Mouse (Mus musculus) heart, embryonic 10.5 days (tissue): Measurements from ENCODE around the gene Zfp689. TPM values are rescaled to one million over a fixed set of nuclear protein-coding genes. Genes with fewer than 3 reads are reported as not detected.
"Not testable (repeated sequence)": the region's sequence is repeated elsewhere in the genome, so short reads cannot be mapped to it uniquely, and the experiment has no call there.

ENCODE experiments used
- DNase-seq: peaks from one replicate; pipeline ENCODE4 v3.0.0-alpha.2; 2017; ENCODE audit warnings: low spot score
- H3K27ac ChIP-seq: fragments of 300-500 bp; sonication (generic); 2 replicates; pipeline ENCODE4 v1.5.1; 2016; ENCODE audit warnings: mild to moderate bottlenecking
- H3K27me3 ChIP-seq: fragments of 300-500 bp; sonication (generic); 2 replicates; pipeline ENCODE4 v1.6.1; 2016; ENCODE audit warnings: mild to moderate bottlenecking; ENCODE audit not compliant: poor library complexity, insufficient read depth, severe bottlenecking
- H3K36me3 ChIP-seq: fragments of 300-500 bp; sonication (generic); 2 replicates; pipeline ENCODE4 v1.6.1; 2016; ENCODE audit warnings: mild to moderate bottlenecking, moderate library complexity
- H3K4me1 ChIP-seq: fragments of 300-500 bp; sonication (generic); 2 replicates; pipeline ENCODE4 v1.6.1; 2016; ENCODE audit warnings: mild to moderate bottlenecking
- H3K4me3 ChIP-seq: fragments of 300-500 bp; sonication (generic); 2 replicates; pipeline ENCODE4 v1.5.1; 2016; ENCODE audit warnings: mild to moderate bottlenecking, moderate library complexity
- H3K9me3 ChIP-seq: fragments of 300-500 bp; sonication (generic); 2 replicates; pipeline ENCODE4 v1.6.1; 2016; ENCODE audit warnings: mild to moderate bottlenecking, moderate library complexity
- WGBS: fragments of 180-500 bp; shearing (Covaris S2); methylation state at CpG from one replicate; pipeline ENCODE4 v1.1.7; 2016; 5-methylcytosine and 5-hydroxymethylcytosine counted together
- polyA plus RNA-seq: library from polyadenylated mRNA; unstranded; fragments of >200 nt; fragmentation: Nextera tagmentation; extraction: Ambion mirVana; gene quantifications from 2 replicates; pipeline ENCODE4 v1.2.1, GENCODE M21; 2016

The Zfp689 gene
- polyA plus RNA-seq, 1 experiment from 2014 or later, result 7.0 TPM

DNA sequence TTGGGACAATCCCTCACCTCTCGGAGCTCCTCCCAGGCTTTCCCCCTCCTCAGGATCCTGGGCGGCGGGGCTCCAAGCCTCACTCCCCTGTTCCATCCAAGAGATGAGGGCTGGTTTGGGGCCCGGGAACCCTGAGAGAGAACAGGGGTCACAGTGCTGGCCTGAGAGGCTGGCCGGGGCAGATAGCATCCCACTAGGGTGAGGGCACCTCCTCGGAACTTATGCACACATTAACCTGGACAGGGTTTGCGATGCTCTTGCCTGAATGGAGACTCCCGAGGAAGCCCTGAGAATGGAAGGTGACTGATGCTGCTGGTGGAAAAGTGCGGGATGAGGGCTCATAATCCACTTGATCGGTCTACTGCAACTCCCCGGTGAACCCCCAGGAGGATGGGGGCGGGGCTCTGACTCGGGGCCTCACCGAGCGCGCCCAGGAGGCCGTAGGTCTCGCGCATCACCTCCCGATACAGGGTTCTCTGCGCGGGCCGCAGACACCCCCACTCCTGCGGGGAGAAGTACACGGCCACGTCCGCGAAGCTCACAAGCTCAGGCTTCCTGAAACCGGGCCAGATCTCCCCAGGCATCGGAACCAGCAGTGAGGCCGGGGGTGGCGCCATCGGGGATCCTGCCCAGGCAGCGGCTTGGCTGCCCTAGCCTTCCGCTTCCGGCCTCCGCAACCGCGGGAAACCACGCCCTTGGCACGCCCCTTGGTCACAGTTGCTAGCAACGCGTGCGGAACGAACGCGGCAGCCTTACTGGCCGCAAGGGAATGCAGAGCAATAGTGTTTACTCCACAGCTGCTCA is 27.4 kb downstream of the Zfp689 start, which contains the start of gene Zfp688:
TSS of gene Zfp688 (minus strand) at position 681 of the 804 bp plus-strand sequence.
- Histone ChIP-seq H3K4me3 (peak within 1 kb of the TSS; percentile 90), H3K4me1 (peaks cover 16% of the 10 kb centered on the region), H3K9me3 (no peaks in the 10 kb centered on the region), H3K27me3 (peaks cover 19% of the 10 kb centered on the region), H3K36me3 (peaks cover 27% of the 10 kb centered on the region), H3K27ac (peak within 1 kb of the TSS; percentile 91)
- under 1% methylated on average over 48 of the region's 48 CpGs for WGBS
- DNase-seq, result peak; percentile 97

- Histone ChIP-seq H3K4me3 (no peak overlapping the region), H3K27ac (no peak overlapping the region)
- 61% methylated on average over 2 of the region's 2 CpGs for WGBS
These were observed 37.5 kb downstream of the Zfp689 start for GRCm38 (mm10) chr7:127411418-127411817.

DNA sequence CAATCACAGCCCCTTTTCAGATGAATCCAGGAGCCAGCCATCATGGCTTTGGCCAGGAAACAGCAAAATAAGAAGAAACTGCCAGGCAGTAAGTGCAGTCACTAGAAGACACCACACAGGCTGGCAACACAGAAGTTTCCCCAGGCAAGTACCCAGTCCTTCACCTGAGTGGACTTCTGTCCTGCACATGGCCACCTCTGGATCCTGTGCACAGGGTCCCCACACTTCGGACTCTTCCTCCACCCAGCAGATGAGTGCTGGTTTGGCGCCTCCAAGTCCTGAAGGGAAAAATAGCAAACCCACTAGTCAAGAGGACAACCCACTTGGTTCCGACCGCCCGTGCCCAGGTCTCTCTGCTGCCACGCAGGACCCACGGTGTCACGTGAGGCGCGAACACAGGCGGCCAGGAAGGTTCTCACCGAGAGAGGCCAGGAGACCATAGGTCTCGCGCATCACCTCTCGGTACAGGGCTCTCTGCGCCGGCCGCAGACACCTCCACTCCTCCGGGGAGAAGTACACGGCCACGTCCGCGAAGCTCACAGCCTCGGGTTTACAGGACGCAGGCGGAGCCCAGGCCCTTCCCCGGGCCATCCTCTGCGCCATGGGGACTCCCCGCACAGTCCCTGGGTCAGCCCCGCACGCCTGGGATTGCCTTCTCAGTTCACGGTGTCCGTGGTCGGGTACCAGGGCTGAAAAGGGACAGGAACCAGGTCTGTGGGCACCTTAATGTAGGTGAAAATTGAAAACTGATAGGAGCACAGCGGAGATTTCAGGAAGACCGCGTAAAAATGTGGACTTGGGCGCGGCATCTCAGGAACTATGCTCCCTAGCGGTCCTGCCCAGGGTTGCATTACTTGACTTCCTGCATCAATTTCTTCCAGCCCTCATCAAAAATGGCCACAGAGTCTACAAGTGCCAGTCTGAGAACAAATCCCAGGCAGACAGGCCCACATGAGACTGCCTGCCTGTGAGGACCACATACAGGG is 42.7 kb downstream of the Zfp689 start, which contains the start of gene Zfp764:
TSS of gene Zfp764 (minus strand) at position 821 of the 986 bp plus-strand sequence.
- not testable (repeated sequence) for H3K4me1 ChIP-seq, H3K27me3 ChIP-seq, H3K9me3 ChIP-seq
- peak; percentile 90 for DNase-seq
- WGBS, result 5% methylated on average over 40 of the region's 40 CpGs
- Histone ChIP-seq H3K36me3 (peaks cover 10% of the 10 kb centered on the region), H3K27ac (peak within 1 kb of the TSS; percentile 89), H3K4me3 (peak within 1 kb of the TSS; percentile 71)

More at GRCm38 (mm10) chr7:127411418-127411817, 37.5 kb downstream of the Zfp689 start:
- Histone ChIP-seq H3K27me3 (no peaks in the 10 kb centered on the region), H3K36me3 (no peaks in the 10 kb centered on the region), H3K9me3 (no peaks in the 10 kb centered on the region), H3K4me1 (peaks cover 2% of the 10 kb centered on the region)
- DNase-seq, result no peak

- DNase-seq, H3K27me3 ChIP-seq, H3K27ac ChIP-seq, H3K9me3 ChIP-seq, H3K4me1 ChIP-seq, H3K4me3 ChIP-seq: not testable (repeated sequence)
- H3K36me3 ChIP-seq, result peaks cover 10% of the 10 kb centered on the region
- WGBS, result 84% methylated on average over 6 of the region's 6 CpGs
These were observed 44.9 kb downstream of the Zfp689 start for GRCm38 (mm10) chr7:127404101-127404500.

DNA sequence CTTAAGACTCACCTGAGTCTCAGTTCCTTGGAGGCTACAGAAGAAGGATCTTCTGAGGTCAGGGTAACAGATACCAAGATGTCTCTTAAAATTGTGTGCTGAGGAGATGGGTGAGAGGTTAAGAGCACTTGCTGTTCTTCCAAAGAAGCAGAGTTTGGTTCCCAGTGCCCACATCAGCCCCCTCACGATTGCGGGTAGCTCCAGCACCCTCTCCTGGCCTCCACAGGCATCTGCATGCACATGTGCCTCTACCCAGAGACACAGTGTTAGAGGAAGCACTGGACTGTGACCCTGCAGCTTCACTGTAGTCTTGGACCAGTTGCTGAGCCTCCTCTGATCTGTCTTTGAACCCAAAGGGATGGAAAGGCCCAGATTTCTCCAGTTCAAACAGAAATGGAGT is 46.0 kb downstream of the Zfp689 start:
- Histone ChIP-seq H3K4me1 (peaks cover 6% of the 10 kb centered on the region), H3K27ac (no peak overlapping the region), H3K27me3 (no peaks in the 10 kb centered on the region), H3K36me3 (peaks cover 10% of the 10 kb centered on the region), H3K4me3 (no peak overlapping the region), H3K9me3 (no peaks in the 10 kb centered on the region)
- 25% methylated on average over 2 of the region's 2 CpGs for WGBS
- DNase-seq, result no peak

GRCm38 (mm10) chr7:127400355-127400754 is 48.6 kb downstream of the Zfp689 start:
- no peak overlapping the region for H3K4me3 ChIP-seq
- 60% methylated on average over 3 of the region's 3 CpGs for WGBS
- no peaks in the 10 kb centered on the region for H3K4me1 ChIP-seq
- H3K27me3 ChIP-seq, result no peaks in the 10 kb centered on the region
- no peak for DNase-seq
- no peak overlapping the region for H3K27ac ChIP-seq
- peaks cover 10% of the 10 kb centered on the region for H3K36me3 ChIP-seq
- no peaks in the 10 kb centered on the region for H3K9me3 ChIP-seq

DNA sequence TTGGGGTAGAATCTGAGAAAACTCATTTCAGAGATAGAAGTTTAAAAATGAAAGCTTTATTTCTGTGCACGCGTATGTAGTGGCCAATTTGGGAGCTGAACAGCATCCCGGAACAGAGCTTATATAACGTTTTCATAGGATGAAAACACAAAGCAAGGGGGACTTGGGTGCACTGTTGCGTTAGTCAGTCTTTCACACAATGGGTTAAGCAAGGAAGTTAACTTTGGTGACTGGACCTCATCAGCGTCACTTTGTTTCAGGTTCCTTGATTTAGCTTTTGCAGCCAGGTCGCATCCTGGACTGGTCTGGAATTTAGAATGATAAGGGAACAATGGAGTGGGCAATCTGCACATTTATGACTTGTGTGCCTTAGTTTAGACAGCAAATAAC is 55.0 kb downstream of the Zfp689 start:
- Histone ChIP-seq H3K36me3 (peaks cover 18% of the 10 kb centered on the region), H3K9me3 (no peaks in the 10 kb centered on the region), H3K4me1 (peaks cover 20% of the 10 kb centered on the region), H3K27ac (peak overlapping the region; percentile 94), H3K4me3 (peak overlapping the region; percentile 80), H3K27me3 (no peaks in the 10 kb centered on the region)
- 14% methylated on average over 7 of the region's 7 CpGs for WGBS
- DNase-seq, result no peak

DNA sequence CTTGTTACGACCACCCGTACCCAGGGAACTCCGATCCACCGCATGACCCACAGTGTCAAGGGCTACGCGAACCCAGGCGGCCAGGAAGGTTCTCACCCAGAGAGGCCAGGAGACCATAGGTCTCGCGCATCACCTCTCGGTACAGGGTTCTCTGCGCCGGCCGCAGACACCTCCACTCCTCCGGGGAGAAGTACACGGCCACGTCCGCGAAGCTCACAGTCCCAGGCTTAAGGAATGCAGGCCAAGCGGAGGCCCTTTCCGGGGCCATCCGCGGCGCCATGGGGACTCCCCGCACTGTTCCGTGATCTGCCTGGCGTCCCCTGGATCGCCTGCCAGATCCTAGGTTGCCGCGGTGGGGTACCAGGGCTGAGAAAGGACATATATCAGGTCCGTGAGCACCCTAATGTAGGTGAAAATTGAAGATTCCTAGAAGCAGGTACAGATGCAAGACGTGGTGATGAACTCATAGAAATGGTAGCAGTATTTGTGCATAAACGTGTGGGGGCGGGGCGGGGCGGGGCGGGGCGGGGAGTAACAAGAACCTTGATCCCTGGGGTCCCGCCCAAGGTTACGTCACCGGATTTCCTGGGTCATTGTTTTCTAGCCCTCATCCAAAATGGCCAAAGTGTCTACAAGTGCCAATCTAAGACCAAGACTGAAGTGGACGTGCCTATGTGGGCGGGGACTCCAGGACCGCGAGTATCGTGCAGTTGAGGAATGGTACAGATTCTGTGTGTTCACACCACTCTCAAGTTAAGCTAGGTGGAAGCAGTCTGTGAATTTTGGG is 55.6 kb downstream of the Zfp689 start, which contains the start of gene E430018J23Rik:
TSS of gene E430018J23Rik (minus strand) at position 473 of the 787 bp plus-strand sequence.
- Histone ChIP-seq H3K4me1 (peaks cover 20% of the 10 kb centered on the region), H3K4me3 (peak within 1 kb of the TSS; percentile 80), H3K36me3 (peaks cover 18% of the 10 kb centered on the region), H3K27ac (peak within 1 kb of the TSS; percentile 94), H3K27me3 (no peaks in the 10 kb centered on the region), H3K9me3 (no peaks in the 10 kb centered on the region)
- DNase-seq, result peak; percentile 99
- under 1% methylated on average over 45 of the region's 45 CpGs for whole genome bisulfite sequencing

DNA sequence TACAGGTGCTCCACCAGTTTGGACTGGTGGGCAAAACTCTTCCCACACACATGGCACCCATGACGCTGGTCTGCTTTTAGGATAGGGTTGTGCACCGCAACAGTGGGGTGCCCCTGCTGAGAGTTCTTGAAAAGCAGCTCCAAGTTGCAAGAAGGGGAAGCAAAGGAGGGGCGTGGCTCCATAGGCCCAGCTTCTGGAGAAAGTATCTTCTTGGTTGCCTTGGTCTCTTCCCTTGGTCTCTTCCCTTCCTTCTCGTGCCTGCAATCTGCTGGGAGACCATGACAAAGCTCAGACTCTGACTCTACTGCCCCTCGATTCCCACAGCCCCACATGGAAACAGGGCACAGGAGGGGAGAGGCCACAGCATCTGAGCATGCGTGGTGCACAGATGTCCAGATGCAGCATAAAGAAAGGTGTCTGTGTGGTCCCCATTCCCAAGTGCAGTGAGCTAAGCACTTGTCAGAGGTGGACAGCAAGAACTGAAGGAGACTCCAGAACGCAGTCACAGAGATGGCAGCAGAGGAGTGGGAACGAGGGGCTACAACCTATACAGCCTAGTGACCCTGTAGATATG is 56.6 kb downstream of the Zfp689 start:
- peak overlapping the region; percentile 94; the same call in 1 of the 2 replicates for H3K27ac ChIP-seq
- no peaks in the 10 kb centered on the region for H3K27me3 ChIP-seq
- H3K4me1 ChIP-seq, result peaks cover 20% of the 10 kb centered on the region
- H3K9me3 ChIP-seq, result no peaks in the 10 kb centered on the region
- 83% methylated on average over 8 of the region's 8 CpGs for WGBS
- peaks cover 18% of the 10 kb centered on the region for H3K36me3 ChIP-seq
- DNase-seq, result no peak
- H3K4me3 ChIP-seq, result peak overlapping the region; percentile 80
